Mouse (Mus musculus) kidney, embryonic 14.5 days (tissue): Measurements from ENCODE around the gene Cst11. TPM values are rescaled to one million over a fixed set of nuclear protein-coding genes. Genes with fewer than 3 reads are reported as not detected.
"Not testable (repeated sequence)": the region's sequence is repeated elsewhere in the genome, so short reads cannot be mapped to it uniquely, and the experiment has no call there.

ENCODE experiments used
- ATAC-seq: fragments of 200-750 bp; cut with Nextera tagmentation; 2 replicates; pipeline ENCODE4 v1.8.0; 2017; ENCODE audit warnings: moderate number of reproducible peaks, mild to moderate bottlenecking, moderate TSS enrichment, moderate library complexity; ENCODE audit not compliant: low FRiP score, low TSS enrichment
- H3K27ac ChIP-seq: fragments of 300-500 bp; sonication (generic); 2 replicates; pipeline ENCODE4 v1.5.1; 2014; ENCODE audit warnings: low read depth, mild to moderate bottlenecking, low read length, moderate library complexity, mixed read lengths
- H3K27me3 ChIP-seq: fragments of 300-500 bp; sonication (generic); 2 replicates; pipeline ENCODE4 v1.6.1; 2014; ENCODE audit warnings: mild to moderate bottlenecking, low read length; ENCODE audit not compliant: control insufficient read depth, insufficient read depth
- H3K36me3 ChIP-seq: fragments of 300-500 bp; sonication (generic); 2 replicates; pipeline ENCODE4 v1.6.1; 2014; ENCODE audit warnings: low read length, mixed read lengths; ENCODE audit not compliant: control insufficient read depth, insufficient read depth
- H3K4me1 ChIP-seq: fragments of 300-500 bp; sonication (generic); 2 replicates; pipeline ENCODE4 v1.6.1; 2014; ENCODE audit warnings: low read length, mixed read lengths; ENCODE audit not compliant: control insufficient read depth, insufficient read depth
- H3K4me2 ChIP-seq: fragments of 300-500 bp; sonication (generic); replicated peaks from 2 replicates; pipeline ENCODE4 v1.6.1; 2014; ENCODE audit warnings: low read depth, mild to moderate bottlenecking, low read length
- H3K4me3 ChIP-seq: fragments of 300-500 bp; sonication (generic); 2 replicates; pipeline ENCODE4 v1.5.1; 2014; ENCODE audit warnings: mild to moderate bottlenecking, low read length
- H3K9ac ChIP-seq: fragments of 300-500 bp; sonication (generic); 2 replicates; pipeline ENCODE4 v1.6.1; 2014; ENCODE audit warnings: low read depth, mild to moderate bottlenecking, low read length, moderate library complexity
- H3K9me3 ChIP-seq: fragments of 300-500 bp; sonication (generic); 2 replicates; pipeline ENCODE4 v1.6.1; 2016; ENCODE audit warnings: low read length; ENCODE audit not compliant: control insufficient read depth
- WGBS: fragments of 180-500 bp; shearing (Covaris S2); extraction: QIAGEN DNeasy Blood & Tissue Kit; methylation state at CpG from one replicate; pipeline ENCODE4 v1.1.7; 2014; 5-methylcytosine and 5-hydroxymethylcytosine counted together
- polyA plus RNA-seq: library from polyadenylated mRNA; unstranded; fragments of >200 nt; fragmentation: Nextera tagmentation; extraction: Ambion mirVana; gene quantifications from 2 replicates; pipeline ENCODE4 v1.2.1, GENCODE M21; 2014

Gene Cst11
- polyA plus RNA-seq, result not detected in 2 replicates

GRCm38 (mm10) chr2:148771397-148771796, at the start of gene Cst11:
Cst11 (minus strand) TSS chr2:148771497.
- not testable (repeated sequence) for H3K27me3 ChIP-seq, H3K9ac ChIP-seq, H3K9me3 ChIP-seq, H3K36me3 ChIP-seq, H3K27ac ChIP-seq, ATAC-seq, H3K4me1 ChIP-seq, H3K4me3 ChIP-seq, H3K4me2 ChIP-seq
- 83% methylated on average over 4 of the region's 4 CpGs for WGBS

- no peaks in the 10 kb centered on the region for H3K4me1 ChIP-seq
- no peak within 1 kb of the TSS for H3K9ac ChIP-seq
- H3K36me3 ChIP-seq, result no peaks in the 10 kb centered on the region
- H3K9me3 ChIP-seq, result no peaks in the 10 kb centered on the region
- ATAC-seq, result no peak
- no peaks in the 10 kb centered on the region for H3K27me3 ChIP-seq
- H3K27ac ChIP-seq, result no peak within 1 kb of the TSS
- no peak within 1 kb of the TSS for H3K4me2 ChIP-seq
- no peak within 1 kb of the TSS for H3K4me3 ChIP-seq
These were observed 48.6 kb upstream of the Cst11 start, which contains the start of gene Cst13 for GRCm38 (mm10) chr2:148819909-148820308. Cst13 (plus strand) TSS chr2:148820081.

GRCm38 (mm10) chr2:148806696-148807095, 35.4 kb upstream of the Cst11 start:
- Histone ChIP-seq H3K27me3 (no peaks in the 10 kb centered on the region), H3K4me2 (no peak overlapping the region), H3K9me3 (no peaks in the 10 kb centered on the region), H3K4me1 (no peaks in the 10 kb centered on the region), H3K27ac (no peak overlapping the region), H3K36me3 (no peaks in the 10 kb centered on the region), H3K4me3 (no peak overlapping the region), H3K9ac (no peak overlapping the region)
- ATAC-seq, result peak; percentile 55; the same call in 1 of the 2 replicates
- 40% methylated on average over 6 of the region's 6 CpGs for WGBS

GRCm38 (mm10) chr2:148801491-148801921, 30.2 kb upstream of the Cst11 start:
- ATAC-seq, result no peak
- Histone ChIP-seq H3K4me2 (no peak overlapping the region), H3K9ac (no peak overlapping the region), H3K4me1 (no peaks in the 10 kb centered on the region), H3K4me3 (no peak overlapping the region), H3K27ac (no peak overlapping the region), H3K27me3 (no peaks in the 10 kb centered on the region), H3K36me3 (no peaks in the 10 kb centered on the region), H3K9me3 (no peaks in the 10 kb centered on the region)
- 35% methylated on average over 3 of the region's 3 CpGs for WGBS

- no peak for ATAC-seq
These were observed 27.2 kb upstream of the Cst11 start, which contains the start of gene Cst8 for GRCm38 (mm10) chr2:148798485-148798884. Cst8 (plus strand) TSS chr2:148798785.

GRCm38 (mm10) chr2:148789142-148789541, 17.8 kb upstream of the Cst11 start, which contains the start of gene Cst12:
Cst12 (plus strand) TSS chr2:148789361.
- no peaks in the 10 kb centered on the region for H3K36me3 ChIP-seq
- no peaks in the 10 kb centered on the region for H3K27me3 ChIP-seq
- H3K4me1 ChIP-seq, result no peaks in the 10 kb centered on the region
- WGBS, result 91% methylated on average over 6 of the region's 6 CpGs
- H3K9ac ChIP-seq, result no peak within 1 kb of the TSS
- no peak within 1 kb of the TSS for H3K4me2 ChIP-seq
- no peak within 1 kb of the TSS for H3K4me3 ChIP-seq
- no peaks in the 10 kb centered on the region for H3K9me3 ChIP-seq
- no peak for ATAC-seq
- no peak within 1 kb of the TSS for H3K27ac ChIP-seq

More at GRCm38 (mm10) chr2:148798485-148798884, 27.2 kb upstream of the Cst11 start, which contains the start of gene Cst8:
- Histone ChIP-seq H3K9ac (no peak within 1 kb of the TSS), H3K4me1 (no peaks in the 10 kb centered on the region), H3K4me3 (no peak within 1 kb of the TSS), H3K36me3 (no peaks in the 10 kb centered on the region), H3K27me3 (no peaks in the 10 kb centered on the region), H3K4me2 (no peak within 1 kb of the TSS), H3K9me3 (no peaks in the 10 kb centered on the region), H3K27ac (no peak within 1 kb of the TSS)
- 95% methylated on average over 1 of the region's 1 CpGs for WGBS

- H3K27ac ChIP-seq, result no peak within 1 kb of the TSS
- ATAC-seq, result no peak
- no peaks in the 10 kb centered on the region for H3K9me3 ChIP-seq
- no peak within 1 kb of the TSS for H3K4me3 ChIP-seq
- no peak within 1 kb of the TSS for H3K4me2 ChIP-seq
- no peaks in the 10 kb centered on the region for H3K4me1 ChIP-seq
- no peaks in the 10 kb centered on the region for H3K36me3 ChIP-seq
- H3K9ac ChIP-seq, result no peak within 1 kb of the TSS
- no peaks in the 10 kb centered on the region for H3K27me3 ChIP-seq
- WGBS, result 34% methylated on average over 1 of the region's 1 CpGs
These were observed 10.4 kb upstream of the Cst11 start, which contains the start of gene 8030411F24Rik for GRCm38 (mm10) chr2:148781709-148782108. 8030411F24Rik (plus strand) TSS chr2:148782009.

GRCm38 (mm10) chr2:148763648-148764388, 7.5 kb downstream of the Cst11 start:
- no peaks in the 10 kb centered on the region for H3K4me1 ChIP-seq
- 94% methylated on average over 1 of the region's 1 CpGs for WGBS
- H3K9ac ChIP-seq, result no peak overlapping the region
- no peak for ATAC-seq
- no peaks in the 10 kb centered on the region for H3K27me3 ChIP-seq
- no peaks in the 10 kb centered on the region for H3K9me3 ChIP-seq
- no peaks in the 10 kb centered on the region for H3K36me3 ChIP-seq
- no peak overlapping the region for H3K4me3 ChIP-seq
- H3K27ac ChIP-seq, result no peak overlapping the region
- H3K4me2 ChIP-seq, result no peak overlapping the region

- Histone ChIP-seq H3K4me1 (no peaks in the 10 kb centered on the region), H3K4me2 (no peak overlapping the region), H3K4me3 (no peak overlapping the region), H3K9ac (no peak overlapping the region), H3K36me3 (no peaks in the 10 kb centered on the region), H3K27me3 (no peaks in the 10 kb centered on the region), H3K9me3 (no peaks in the 10 kb centered on the region), H3K27ac (no peak overlapping the region)
- ATAC-seq, result no peak
- WGBS, result 83% methylated on average over 1 of the region's 1 CpGs
These were observed 16.9 kb downstream of the Cst11 start for GRCm38 (mm10) chr2:148754310-148754846.
